Mouse (Mus musculus): ENCODE measurements around the gene Sqstm1. TPM values are rescaled to one million over a fixed set of nuclear protein-coding genes. Genes with fewer than 3 reads are reported as not detected.

The Sqstm1 gene
- total RNA-seq, 2 experiments from 2014 or later, result 89.7 to 165 TPM

Other genes with a start within 250 kb of the Sqstm1 start
- 164 and 170 TPM in 2 replicates for gene Rnf130, start 185.5 kb downstream of the Sqstm1 start, total RNA-seq (2014; fragmentation: Nextera tagmentation)
- 230 and 235 TPM in 2 replicates for gene Rnf130, start 185.5 kb downstream of the Sqstm1 start, total RNA-seq (2017)
- 53.7 and 63.7 TPM in 2 replicates for gene Tbc1d9b, start 79.4 kb downstream of the Sqstm1 start, total RNA-seq (2014; fragmentation: Nextera tagmentation)
- 76.4 and 97.2 TPM in 2 replicates for gene Tbc1d9b, start 79.4 kb downstream of the Sqstm1 start, total RNA-seq (2017)
- 18.4 and 27.7 TPM in 2 replicates for gene Mrnip, start 36.4 kb downstream of the Sqstm1 start, total RNA-seq (2014; fragmentation: Nextera tagmentation)
- 13.9 and 22.0 TPM in 2 replicates for gene Mrnip, start 36.4 kb downstream of the Sqstm1 start, total RNA-seq (2017)
- 22.7 and 23.9 TPM in 2 replicates for gene Mgat4b, start 63 bp upstream of the Sqstm1 start, total RNA-seq (2014; fragmentation: Nextera tagmentation)
- 11.5 and 14.6 TPM in 2 replicates for gene Mgat4b, start 63 bp upstream of the Sqstm1 start, total RNA-seq (2017)
- gene Ltc4s, start 27.8 kb upstream of the Sqstm1 start, total RNA-seq (2014; fragmentation: Nextera tagmentation), result 1.6 TPM in 1 of 2 replicates, not detected in the other
- gene Ltc4s, start 27.8 kb upstream of the Sqstm1 start, total RNA-seq (2017), result not detected in 2 replicates
- 11.7 and 13.4 TPM in 2 replicates for gene Maml1, start 81.5 kb upstream of the Sqstm1 start, total RNA-seq (2014; fragmentation: Nextera tagmentation)
- gene Maml1, start 81.5 kb upstream of the Sqstm1 start, total RNA-seq (2017), result 3.9 and 4.6 TPM in 2 replicates
- gene Canx, start 114.8 kb upstream of the Sqstm1 start, total RNA-seq (2014; fragmentation: Nextera tagmentation), result 406 and 409 TPM in 2 replicates
- 955 and 1,233 TPM in 2 replicates for gene Canx, start 114.8 kb upstream of the Sqstm1 start, total RNA-seq (2017)
- gene Cby3, start 143.6 kb upstream of the Sqstm1 start, total RNA-seq (2014; fragmentation: Nextera tagmentation), result not detected in 2 replicates
- not detected in 2 replicates for gene Cby3, start 143.6 kb upstream of the Sqstm1 start, total RNA-seq (2017)
- 644 and 818 TPM in 2 replicates for gene Hnrnph1, start 166.2 kb upstream of the Sqstm1 start, total RNA-seq (2014; fragmentation: Nextera tagmentation)
- gene Hnrnph1, start 166.2 kb upstream of the Sqstm1 start, total RNA-seq (2017), result 838 and 1,051 TPM in 2 replicates
- gene Rufy1, start 220.3 kb upstream of the Sqstm1 start, total RNA-seq (2014; fragmentation: Nextera tagmentation), result 42.1 and 52.7 TPM in 2 replicates
- gene Rufy1, start 220.3 kb upstream of the Sqstm1 start, total RNA-seq (2017), result 34.6 and 48.3 TPM in 2 replicates